Mouse (Mus musculus): ENCODE measurements around the gene Atp11b.

DNA sequence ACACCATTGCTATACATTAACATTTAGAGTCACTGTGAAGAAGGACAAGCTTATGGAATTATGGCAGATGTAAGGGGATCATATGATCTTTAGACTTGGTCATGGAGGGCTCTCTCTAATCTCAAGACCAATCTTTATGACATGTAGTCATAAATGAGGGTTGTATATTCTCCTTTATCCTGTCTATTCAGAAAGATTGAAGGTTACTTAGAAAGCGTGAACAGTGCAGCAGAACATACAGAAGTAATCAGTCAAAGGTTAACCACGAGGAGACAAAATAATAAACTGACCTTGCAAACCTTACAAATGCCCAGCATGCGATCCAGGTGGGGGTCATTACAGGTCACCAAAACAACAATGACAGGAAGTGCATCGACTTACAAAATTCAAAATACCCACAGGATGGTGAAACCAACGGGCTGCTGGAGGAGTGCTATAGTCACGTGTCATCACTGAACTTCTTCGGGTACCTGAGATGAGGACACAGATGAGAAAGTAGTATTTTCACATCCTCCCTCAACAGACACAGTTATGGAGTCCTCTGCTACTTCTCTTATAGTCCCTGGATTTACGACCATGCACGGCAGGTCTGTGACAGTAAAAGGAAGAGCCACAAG lies 7.0 kb upstream of the Atp11b start:
- no peak for TF ChIP-seq POLR2A (IDR thresholded peaks at IDR 0.05; ENCODE audit: insufficient read depth, low read length)
- TF ChIP-seq CTCF (IDR thresholded peaks at IDR 0.05; ENCODE audit: low read depth, low read length), result no peak
- TF ChIP-seq EP300 (IDR thresholded peaks at IDR 0.05; ENCODE audit: insufficient read depth, low read depth, low read length), result no peak
